Mouse (Mus musculus) kidney, adult 9 months (tissue): ENCODE data around the gene Hsp90aa1.
"Not testable (repeated sequence)": the region's sequence is repeated elsewhere in the genome, so short reads cannot be mapped to it uniquely, and the experiment has no call there.

Experiments
- DNase-seq: peaks from one replicate; pipeline ENCODE4 v3.0.0; 2022

The Hsp90aa1 gene

DNA sequence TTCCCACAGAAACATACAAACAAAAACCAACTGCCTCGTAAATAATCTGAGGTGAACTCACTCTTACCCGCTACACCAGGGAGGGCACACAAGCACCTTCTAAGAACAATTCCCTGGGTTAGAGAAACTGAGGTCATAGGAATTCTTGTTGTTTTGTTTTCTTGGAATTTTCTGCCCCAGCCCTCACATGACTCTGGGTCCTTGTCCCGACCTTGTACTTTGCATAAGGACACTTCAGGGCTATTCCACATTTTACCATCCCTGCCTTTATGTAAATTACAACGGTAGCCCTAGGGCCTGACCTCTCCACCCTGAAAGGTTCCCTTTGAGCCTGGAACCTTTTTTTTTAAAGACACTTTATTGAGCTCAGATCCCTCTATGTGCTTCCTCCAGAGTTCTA lies at the start of gene Hsp90aa1:
Gene Hsp90aa1 (minus strand): TSS at position 173 of the 400 bp plus-strand sequence.
- DNase-seq = no peak

DNA sequence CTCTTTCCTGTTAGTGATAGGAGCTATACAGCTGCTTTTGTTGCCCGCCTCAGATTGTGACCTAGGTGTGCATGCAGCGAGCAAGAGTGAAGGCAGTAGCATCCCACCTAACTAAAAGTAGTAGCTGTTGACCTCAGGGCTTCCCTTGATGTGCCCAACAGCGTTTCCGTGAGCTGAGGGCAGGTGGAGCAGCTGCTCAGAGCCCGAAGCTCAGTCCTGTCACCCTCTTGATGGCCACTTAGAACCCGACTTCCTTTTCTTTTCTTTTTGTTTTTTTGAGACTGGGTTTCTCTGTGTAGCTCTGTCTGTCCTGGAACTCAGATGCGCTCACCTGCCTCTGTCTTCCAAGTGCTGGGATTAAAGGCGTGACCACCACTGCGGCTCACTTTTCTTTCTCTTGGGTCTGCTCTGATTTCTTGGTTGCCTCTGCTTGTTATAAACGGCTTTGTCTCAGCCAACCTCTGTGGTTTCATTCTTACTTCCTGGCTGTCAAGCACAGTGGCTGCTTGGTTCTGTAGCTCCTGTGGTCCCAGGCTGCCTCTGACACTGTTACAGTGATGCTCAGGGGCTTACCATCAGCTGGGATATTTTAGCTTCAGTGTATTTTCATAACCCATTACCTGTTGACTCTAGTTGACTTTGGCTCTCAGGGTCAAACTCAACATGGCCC lies 48.4 kb upstream of the Hsp90aa1 start:
- no peak for DNase-seq

DNA sequence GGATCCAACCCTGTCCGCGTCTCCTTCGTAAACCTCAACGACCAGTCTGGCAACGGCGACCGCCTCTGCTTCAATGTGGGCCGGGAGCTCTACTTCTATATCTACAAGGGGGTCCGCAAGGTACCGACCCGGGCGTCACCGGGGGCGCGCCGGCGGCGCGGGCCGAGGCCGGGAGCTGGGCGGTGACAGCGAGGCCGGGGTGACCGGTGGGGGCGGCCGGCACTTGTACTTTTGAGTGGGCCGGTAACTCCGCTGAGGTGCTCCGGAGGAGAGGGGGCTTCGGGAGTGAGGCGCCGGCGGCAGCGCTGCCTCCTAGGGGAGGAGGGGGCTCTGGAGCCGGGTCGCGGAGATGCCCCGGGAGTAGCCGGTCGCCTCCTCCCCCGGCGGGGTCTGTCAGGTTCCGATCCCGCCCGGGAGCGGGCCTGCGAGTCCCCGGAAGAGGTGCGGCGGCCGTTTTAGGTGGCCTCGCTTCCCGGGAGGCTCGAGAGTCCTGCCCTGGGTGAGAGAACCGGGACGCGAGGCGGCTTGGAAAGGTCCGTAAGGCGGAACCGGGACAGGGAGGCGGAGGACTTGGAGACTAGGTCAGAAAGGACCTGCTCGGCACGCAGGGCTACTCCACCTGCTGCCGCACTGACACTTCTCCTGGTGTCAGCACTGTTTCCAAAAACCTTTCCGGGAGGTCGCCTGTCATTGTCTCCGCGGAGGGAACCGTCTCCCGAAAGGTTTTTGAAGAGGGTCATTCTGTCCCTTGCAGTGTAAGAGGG lies 35.8 kb upstream of the Hsp90aa1 start:
- DNase-seq = peak; percentile 33

DNA sequence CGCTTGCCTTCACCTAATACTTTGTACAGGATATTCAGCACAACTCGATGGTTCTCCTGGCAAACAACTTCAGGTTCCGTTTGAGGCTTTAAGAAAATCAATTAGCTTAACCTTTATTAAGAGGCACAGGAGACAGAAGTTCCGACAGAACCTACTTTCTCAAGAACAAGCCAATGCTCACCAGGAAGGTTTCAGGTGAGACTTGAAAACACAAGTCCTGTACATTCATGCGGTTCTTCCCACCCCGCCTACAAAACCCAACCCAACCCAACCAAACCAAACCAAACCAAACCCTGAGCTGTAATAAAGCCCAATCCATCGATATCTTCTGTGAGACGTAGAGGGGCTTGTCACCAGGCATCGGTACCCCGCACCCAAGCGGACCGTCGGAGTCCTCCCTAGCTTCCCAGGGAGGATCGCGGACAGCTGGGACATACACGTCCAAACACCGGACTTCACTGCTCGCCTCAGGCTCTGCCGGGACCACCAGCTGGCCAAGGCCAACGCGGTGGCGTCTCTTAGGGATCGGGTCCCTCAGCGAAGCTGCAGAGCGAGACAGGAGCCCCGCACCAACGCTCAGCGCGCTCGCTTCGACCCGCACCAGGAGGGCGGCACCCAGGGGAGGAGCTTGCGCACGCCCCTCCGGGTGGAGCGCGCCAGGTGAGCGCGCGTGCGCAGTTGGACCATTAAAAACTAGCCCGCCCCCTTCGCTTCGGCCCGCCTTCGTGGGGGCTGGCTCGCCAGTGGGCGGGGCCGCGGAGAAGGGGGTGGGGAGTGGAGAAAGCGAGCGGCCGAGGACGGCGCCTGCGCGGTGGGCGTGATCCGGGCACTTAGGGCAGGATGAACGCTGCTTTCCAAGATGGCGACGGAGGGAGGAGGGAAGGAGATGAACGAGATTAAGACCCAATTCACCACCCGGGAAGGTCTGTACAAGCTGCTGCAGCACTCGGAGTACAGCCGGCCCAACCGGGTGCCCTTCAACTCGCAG lies 34.9 kb upstream of the Hsp90aa1 start, which contains the start of gene Wdr20:
Gene Wdr20 (plus strand): TSS at position 775 of the 988 bp plus-strand sequence.
- peak; percentile 98 for DNase-seq

DNA sequence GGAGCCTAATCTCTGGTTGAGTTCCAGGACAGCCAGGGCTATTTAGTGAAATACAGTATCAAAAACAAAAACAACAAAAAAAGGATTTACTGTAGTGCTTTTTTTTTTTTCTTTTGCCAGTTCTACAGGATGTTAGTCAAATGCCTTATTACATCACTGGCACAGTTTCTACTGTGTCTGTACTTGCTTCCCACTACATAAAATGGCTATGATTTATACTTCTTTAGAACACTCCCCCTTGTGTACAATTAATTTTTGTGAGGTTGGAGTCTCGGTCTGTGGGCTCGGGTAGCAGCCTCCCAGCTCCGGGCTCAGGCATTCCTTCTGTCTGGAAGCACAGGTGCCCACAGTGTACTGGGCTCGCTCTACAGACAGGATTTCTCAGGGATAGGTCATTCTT lies 34.1 kb upstream of the Hsp90aa1 start:
- DNase-seq = no peak

DNA sequence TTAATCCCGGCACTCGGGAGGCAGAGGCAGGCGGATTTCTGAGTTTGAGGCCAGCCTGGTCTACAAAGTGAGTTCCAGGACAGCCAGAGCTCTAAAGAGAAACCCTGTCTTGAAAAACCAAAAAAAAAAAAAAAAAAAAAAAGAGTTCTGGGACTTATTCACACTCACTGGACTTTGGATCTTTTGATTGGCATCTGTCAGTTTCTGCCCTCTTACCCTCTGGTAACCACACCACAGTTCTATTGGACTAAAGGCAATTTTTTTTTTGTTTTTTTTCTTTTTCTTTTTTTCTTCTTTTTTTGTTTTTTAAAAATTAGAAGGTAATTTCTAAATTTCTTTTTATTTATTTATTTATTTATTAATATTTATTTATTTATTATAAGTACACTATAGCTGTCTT lies 30.7 kb upstream of the Hsp90aa1 start:
- not testable (repeated sequence) for DNase-seq

DNA sequence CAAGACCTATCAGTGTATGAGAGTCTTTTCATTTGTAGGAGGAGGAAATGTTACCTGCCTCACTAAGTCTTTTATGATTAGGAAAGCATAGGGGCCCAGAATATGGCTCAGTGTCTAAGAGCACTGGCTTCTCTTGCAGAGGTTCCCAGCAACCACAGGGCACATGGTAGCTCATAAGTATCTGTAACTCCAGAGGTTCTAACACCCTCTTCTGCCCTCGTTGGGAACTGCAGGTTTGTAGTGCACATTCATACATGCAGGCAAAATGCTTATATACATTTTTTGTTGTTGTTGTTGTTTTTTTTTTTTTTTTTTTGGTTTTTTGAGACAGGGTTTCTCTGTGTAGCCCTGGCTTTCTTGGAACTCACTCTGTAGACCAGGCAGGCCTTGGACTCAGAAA lies 23.9 kb upstream of the Hsp90aa1 start:
- no peak for DNase-seq

DNA sequence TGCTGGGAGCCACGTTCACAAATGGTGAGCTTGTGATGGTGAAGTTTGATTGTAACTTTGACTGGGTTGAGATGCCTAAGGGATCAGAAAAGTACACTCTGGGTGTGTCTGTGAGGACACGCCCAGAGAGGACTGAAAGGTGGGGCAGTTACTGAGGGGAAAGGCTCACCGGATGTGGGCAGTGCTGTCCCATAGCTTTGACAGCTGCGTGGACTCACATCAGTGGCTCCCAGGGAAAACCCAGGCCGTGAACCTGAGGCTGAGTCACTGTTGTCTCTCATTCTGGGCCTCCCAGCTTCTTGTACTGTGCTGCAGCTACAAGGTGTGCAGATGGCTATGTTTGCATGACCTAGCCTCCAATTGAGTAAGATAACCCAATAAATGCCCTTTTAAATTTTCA lies 23.0 kb upstream of the Hsp90aa1 start:
- no peak for DNase-seq

DNA sequence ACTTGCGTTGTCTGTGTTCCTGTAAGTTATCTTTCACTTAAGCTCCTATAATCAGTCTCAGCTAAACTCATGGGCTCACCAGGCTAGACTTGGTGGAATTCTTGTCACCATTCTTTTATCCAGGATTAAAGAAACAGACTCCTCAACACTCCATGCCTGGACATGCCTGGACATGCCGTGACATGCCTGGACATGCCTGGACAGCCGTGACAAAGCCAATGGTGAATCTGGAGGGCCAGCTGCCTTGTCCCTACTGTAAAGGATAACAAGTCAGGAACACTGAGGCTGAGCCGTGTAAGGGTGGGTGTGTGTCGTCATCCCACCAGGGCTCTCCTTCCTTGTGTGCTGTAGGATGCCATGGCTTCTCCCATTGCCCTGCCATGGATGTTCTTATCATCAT lies 22.5 kb upstream of the Hsp90aa1 start:
- DNase-seq = no peak

DNA sequence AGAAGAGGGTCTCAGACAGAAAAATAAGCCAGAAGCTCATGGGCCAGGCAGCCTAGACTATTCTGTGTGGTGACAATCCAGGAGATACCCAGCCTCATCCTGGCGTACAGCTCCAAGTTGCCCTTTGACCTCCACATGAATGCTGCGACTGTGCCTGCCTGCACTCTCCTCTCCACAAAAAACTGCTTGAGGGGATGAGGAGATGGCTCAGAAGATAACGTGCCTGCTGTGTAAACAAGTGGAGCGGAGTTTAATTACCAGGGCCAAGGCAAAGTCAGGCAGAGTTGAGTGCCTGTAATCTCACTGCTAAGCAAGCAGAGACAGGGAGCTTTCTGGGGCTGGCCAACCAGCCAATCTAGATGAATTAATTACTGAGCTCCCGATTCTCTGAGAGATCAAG lies 13.5 kb upstream of the Hsp90aa1 start:
- DNase-seq = no peak

DNA sequence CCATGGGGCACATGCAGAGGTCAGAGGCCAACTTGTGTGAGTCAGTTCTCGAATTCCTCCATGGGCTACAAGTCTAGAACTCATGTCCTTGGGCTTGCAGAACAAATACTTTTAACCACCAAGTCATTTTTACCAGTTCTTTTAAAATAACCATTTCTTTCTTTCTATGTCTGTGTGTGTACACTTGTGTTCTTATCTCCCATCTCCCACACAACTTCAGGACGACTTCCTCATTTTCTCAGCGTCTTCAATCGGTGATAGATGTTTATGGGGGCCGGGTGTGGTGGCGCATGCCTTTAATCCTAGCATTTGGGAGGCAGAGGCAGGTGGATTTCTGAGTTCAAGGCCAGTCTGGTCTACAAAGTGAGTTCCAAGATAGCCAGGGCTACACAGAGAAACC lies 11.7 kb upstream of the Hsp90aa1 start:
- DNase-seq = no peak

DNA sequence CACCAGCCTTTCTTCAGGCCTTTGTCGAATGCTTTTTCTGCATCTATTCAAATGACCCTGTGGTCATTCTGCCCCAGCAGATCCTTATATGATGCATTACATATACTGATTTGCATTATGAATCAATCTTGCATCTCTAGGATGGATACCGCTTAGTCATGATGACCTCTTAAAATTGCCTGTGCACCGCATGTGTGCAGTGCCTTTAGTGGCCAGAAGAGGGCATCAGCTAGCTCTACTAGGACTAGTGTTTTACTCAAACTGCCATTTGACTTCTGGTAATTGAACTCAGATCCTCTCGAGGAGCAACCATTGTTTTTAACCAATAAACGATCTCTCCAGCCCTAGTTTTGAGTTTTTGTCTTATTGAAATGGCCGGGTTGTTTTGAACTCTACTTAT lies 11.3 kb upstream of the Hsp90aa1 start:
- no peak for DNase-seq

DNA sequence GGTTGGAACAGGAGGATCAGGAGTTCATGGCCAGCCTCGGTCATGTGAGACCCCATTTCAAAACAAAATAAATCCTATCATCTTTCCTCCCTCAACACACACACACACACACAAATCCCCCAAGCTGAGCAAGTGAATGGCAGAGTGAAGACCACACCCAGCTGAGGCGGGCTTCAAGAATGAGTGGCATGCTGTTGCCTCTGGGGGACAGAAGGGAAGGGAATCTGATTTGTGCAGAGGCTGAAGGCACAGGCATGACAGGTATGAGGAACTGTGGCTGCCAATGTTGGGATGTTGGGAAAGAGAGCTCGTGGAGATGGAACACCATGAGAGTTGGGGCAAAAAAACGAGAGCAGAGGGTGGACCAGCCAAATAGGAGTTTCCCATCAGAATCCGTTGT lies 8.7 kb upstream of the Hsp90aa1 start:
- DNase-seq = no peak

DNA sequence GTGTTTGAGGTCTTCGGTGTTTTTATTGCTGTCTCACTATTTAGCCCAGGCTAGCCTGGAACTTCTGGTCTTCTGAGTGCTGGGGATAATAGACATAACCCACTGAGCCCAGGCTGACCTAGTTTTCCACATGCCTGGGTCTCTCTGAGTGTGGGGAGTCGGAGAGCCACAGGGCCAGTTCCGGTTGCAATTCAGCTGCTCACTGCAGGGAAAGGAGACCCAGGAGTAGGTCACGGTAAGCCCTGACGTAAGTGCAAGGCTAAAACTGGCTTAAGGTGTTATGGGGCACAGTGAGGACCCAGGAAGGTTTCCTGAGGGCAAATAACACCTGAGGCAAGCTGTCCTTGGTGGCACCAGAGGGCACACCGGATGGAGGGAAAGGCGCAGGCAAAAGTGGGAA lies 4.9 kb upstream of the Hsp90aa1 start:
- DNase-seq = no peak

DNA sequence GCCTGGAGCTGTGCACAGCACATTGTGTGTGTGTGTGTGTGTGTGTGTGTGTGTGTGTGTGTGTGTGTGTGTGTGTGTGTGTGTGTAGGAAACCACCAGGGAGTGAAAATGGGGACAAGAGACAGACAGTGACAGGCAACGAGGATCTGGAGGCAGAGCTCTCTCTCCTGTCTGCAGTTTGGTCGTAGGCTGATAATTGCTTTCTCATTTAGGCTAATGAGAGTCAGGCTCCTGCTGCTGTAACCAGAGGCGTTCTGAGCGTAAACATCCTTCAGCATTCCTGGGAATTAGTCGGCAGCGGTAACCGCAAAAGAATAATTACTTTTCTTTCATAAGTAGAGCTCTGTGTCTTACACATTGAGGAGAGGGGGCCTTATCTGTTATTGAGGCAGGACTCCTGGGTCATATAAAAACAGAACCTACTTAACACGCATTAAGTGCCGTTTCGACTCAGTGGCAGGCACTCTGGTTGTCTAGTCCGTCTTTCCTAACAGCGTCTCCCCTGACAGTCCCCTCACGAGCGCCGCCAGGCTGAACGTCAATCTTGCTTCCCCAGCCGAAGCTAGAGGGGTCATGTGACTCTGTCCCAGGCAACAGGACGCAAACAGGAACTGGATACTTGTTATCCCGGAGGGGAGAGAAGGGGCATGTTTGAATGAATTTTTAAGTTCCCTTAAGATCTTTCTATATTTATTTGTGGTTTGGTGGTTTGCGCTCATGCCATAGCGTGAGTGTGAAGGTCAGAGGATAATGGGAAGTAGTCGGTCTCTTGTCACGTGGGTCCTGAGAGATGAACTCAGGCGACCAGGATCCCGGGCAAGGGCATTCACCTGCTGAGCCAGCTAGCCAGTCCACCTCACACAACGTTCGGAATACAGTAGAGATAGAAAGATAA lies 4.1 kb upstream of the Hsp90aa1 start:
- DNase-seq = peak; percentile 56

DNA sequence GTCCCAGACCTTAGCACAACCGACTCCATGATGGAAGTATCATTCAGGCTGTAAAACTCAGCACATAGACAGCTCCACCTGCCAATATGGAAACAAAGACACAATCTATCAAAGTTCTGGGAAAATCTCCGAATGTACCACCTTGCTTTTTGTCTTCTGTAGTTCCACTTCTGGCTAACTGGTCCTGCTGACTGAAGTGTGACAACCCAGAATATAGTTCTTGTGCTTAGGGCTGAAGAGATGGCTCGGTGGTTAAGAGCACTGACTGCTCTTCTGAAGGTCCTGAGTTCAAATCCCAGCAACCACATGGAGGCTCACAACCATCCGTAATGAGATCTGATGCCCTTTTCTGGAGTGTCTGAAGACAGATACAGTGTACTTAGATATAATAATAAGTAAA lies 2.9 kb upstream of the Hsp90aa1 start:
- not testable (repeated sequence) for DNase-seq

DNA sequence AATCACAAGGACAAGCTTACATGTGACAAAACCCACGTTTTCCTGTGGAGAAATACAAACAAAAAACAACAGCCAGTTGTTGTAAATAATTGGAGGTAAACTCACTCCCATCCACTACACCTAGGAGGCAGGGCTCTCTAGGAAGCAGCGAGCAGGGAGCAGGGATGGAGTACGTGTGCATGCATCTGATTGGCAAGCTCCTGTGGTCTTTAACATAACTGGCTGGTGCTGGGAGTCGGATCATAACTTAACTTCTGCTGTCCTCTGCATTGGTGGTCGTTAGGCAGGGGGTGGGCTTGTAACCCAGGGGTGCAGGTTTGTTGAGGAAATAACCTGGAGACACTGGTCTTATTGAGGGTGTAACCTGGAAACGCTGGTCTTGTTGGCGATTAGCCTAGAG lies 1.2 kb upstream of the Hsp90aa1 start:
- DNase-seq = no peak

DNA sequence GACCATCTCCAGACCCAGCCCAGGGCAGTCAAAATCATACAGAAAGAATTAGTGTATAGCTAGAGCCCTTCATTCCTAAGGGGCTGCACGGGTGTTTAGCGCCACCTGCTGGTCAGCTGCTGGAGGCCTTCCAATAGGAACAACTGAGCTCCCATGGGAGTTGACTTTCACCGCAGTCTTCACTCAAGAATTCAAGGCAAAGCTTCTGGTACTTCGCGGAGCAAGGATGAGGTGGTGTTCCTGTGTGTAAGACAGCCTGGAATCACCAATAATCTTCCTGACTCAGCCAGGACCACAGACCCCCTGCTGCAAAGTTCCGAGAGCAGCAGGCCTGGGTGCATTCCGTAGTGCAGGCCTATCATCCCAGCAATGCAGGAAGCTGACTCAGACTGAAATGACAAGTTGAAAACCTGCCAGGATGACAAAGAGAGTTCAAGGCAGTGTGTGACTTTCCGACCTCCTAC lies 512 bp upstream of the Hsp90aa1 start:
- DNase-seq = peak; percentile 90

DNA sequence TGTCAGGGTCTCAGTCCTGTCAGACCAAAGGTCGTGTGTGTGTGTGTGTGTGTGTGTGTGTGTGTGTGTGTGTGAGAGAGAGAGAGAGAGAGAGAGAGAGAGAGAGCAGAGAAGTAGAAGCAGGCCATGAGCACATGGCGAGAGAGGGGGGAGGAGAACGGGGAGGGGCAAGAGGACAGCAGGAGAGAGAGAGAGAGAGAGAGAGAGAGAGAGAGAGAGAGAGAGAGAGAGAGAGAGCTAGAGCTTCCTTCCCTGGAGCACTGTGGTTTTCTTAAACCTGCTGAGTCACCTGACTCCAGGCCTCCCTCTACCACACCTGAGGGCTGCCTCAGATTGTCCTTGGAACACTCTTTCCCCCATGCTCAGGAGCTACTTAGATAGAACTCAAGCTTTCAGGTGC lies 1.2 kb downstream of the Hsp90aa1 start:
- DNase-seq = not testable (repeated sequence)

DNA sequence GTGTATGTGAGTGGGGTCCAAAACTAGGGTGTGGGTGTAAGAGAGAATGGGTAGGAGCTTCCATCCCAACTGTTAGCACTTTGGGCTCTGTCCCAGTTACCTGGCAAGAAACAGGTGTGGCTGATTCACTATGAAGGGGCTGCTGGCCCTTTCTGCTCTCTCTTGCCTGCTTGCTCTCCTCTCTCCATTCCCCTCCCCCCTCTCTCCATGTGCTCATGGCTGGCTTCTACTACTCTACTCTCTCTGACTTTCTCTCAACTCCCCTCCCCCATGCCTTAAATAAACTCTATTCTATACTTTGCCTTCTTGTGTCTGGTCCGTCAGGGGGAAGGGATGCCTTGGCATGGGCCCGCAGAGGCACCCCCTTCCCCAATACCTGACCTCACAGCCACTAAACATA lies 1.8 kb downstream of the Hsp90aa1 start:
- no peak for DNase-seq

DNA sequence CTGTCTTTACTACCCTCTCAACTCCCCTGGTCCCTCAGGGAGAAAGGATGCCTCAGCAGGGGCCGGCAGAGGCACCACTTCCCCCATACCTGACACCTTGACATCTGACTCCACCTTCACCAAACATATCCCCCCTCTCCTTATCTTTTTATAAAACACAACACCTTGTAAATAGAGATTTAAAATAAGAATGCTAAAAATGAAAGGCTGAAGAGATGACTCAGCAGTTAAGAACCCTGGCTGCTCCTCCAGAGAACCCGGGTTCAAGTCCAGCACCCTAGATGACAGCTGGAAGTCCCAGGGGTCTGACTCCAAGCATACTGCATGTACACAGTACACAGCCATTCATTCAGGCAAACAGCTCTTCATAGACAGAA lies 3.4 kb downstream of the Hsp90aa1 start:
- no peak for DNase-seq

DNA sequence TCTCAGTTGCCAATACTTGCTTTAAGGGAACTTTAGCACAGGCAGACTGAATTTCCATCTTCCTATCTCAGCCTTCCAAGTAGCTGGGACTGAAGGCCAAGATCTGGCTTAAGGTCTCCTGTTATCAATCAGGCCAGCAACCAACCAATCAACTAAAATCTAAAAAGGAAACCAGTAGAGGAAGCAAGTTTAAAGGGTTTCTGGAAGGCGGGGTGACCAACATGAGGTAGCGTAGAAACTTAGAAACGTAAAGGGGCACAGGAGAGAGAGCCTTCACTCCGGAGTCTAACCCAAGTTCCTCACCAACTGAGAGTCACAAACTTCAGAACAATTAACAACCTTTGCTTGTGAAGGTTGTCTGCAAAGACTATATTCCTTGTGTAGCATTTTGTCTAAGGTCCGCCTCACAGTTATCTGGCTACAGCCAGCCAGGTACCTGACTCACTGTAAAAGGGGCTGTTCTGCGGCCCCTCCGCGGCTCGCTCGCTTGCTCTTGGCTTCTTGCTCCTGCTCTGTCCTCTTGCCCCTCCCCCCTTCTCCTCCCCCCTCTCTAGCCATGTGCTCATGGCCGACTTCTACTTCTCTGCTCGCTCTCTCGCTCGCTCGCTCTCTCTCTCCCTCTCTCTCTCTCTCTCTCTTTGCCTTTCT lies 3.9 kb downstream of the Hsp90aa1 start:
- no peak for DNase-seq
